Mouse (Mus musculus) bone marrow macrophage, adult 2 months (primary cell): Measurements from ENCODE around the gene Txn2.

ENCODE experiments used
- CTCF ChIP-seq: IDR thresholded peaks from 2 replicates; pipeline ENCODE4 v1.5.1; 2012; ENCODE audit warnings: low read depth, mild to moderate bottlenecking, low read length, moderate library complexity
- POLR2A ChIP-seq: IDR thresholded peaks from 2 replicates; pipeline ENCODE4 v1.6.1; 2012; ENCODE audit warnings: mild to moderate bottlenecking, low read depth, low read length, borderline replicate concordance

DNA sequence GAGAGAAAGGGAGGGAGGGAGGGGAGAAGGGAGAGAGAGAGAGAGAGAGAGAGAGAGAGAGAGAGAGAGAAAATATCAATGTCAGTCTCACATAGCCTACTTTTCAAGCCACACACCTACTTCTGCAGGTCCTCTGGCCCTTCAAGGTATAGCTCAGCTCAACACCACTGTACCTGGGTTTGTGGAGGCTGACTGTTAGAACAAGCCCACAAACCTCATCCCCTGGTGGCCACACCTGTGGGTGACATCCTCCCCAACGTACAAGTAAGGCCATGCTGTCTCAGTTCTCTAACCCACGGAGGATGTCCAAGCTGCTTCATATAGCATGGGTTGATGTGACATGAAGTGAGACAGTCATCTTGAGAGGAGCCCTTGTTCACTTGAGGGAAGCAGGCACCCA, 51.6 kb downstream of the Txn2 start:
- TF ChIP-seq CTCF, result no peak
- TF ChIP-seq POLR2A, result no peak
